Mouse (Mus musculus): ENCODE data around the gene Rad51d. TPM values are rescaled to one million over a fixed set of nuclear protein-coding genes. Genes with fewer than 3 reads are reported as not detected.

Gene Rad51d
- polyA plus RNA-seq, 1 experiment from 2014 or later, result 4.4 TPM

GRCm38 (mm10) chr11:82854111-82854510, 36.3 kb downstream of the Rad51d start:
- H3K9me3 ChIP-seq (ENCODE audit: low read length), result no peaks in the 10 kb centered on the region
- H3K9ac ChIP-seq (replicated peaks), result no peak overlapping the region
- TF ChIP-seq CTCF (IDR thresholded peaks at IDR 0.05; ENCODE audit: low read depth) (no peak), EP300 (IDR thresholded peaks at IDR 0.05; ENCODE audit: low read depth) (no peak)
- H3K27ac ChIP-seq (ENCODE audit: low read depth), result no peak overlapping the region
- no peak overlapping the region for H3K4me3 ChIP-seq (ENCODE audit: low read depth, low read length)
- ATAC-seq (no peak), DNase-seq (no peak)
- no peaks in the 10 kb centered on the region for H3K36me3 ChIP-seq (replicated peaks; ENCODE audit: insufficient read depth, low read length)
- 84% methylated on average over 6 of the region's 6 CpGs for WGBS (ENCODE audit: insufficient replicate concordance)
- no peaks in the 10 kb centered on the region for H3K27me3 ChIP-seq (ENCODE audit: insufficient read depth, low read length)
- peaks cover 45% of the 10 kb centered on the region for H3K4me1 ChIP-seq (ENCODE audit: insufficient read depth)
- H3K4me2 ChIP-seq (ENCODE audit: low read depth, low read length), result no peak overlapping the region

- H3K27ac ChIP-seq (ENCODE audit: low read depth), result no peak overlapping the region
- H3K27me3 ChIP-seq (ENCODE audit: insufficient read depth, low read length), result no peaks in the 10 kb centered on the region
- no peaks in the 10 kb centered on the region for H3K9me3 ChIP-seq (ENCODE audit: low read length)
- ATAC-seq, result no peak
- H3K9ac ChIP-seq (replicated peaks), result no peak overlapping the region
- H3K4me1 ChIP-seq (ENCODE audit: insufficient read depth), result peaks cover 51% of the 10 kb centered on the region
- no peak overlapping the region for H3K4me3 ChIP-seq (ENCODE audit: low read depth, low read length)
- WGBS (ENCODE audit: insufficient replicate concordance), result 87% methylated on average over 7 of the region's 7 CpGs
- H3K36me3 ChIP-seq (replicated peaks; ENCODE audit: insufficient read depth, low read length), result no peaks in the 10 kb centered on the region
- no peak overlapping the region for H3K4me2 ChIP-seq (ENCODE audit: low read depth, low read length)
- no peak for DNase-seq
- TF ChIP-seq EP300 (IDR thresholded peaks at IDR 0.05; ENCODE audit: low read depth), result no peak
- TF ChIP-seq CTCF (IDR thresholded peaks at IDR 0.05; ENCODE audit: low read depth), result no peak
Observed at GRCm38 (mm10) chr11:82852958-82853357, 37.5 kb downstream of the Rad51d start.

- H3K9ac ChIP-seq (replicated peaks), result no peak overlapping the region
- H3K36me3 ChIP-seq (replicated peaks; ENCODE audit: insufficient read depth, low read length), result no peaks in the 10 kb centered on the region
- H3K4me3 ChIP-seq (ENCODE audit: low read depth, low read length), result no peak overlapping the region
- no peak for TF ChIP-seq CTCF (IDR thresholded peaks at IDR 0.05; ENCODE audit: low read depth)
- TF ChIP-seq EP300 (IDR thresholded peaks at IDR 0.05; ENCODE audit: low read depth), result no peak
- WGBS (ENCODE audit: insufficient replicate concordance), result 79% methylated on average over 10 of the region's 10 CpGs
- no peaks in the 10 kb centered on the region for H3K9me3 ChIP-seq (ENCODE audit: low read length)
- no peak for DNase-seq
- H3K27me3 ChIP-seq (ENCODE audit: insufficient read depth, low read length), result no peaks in the 10 kb centered on the region
- ATAC-seq, result no peak
- H3K4me1 ChIP-seq (ENCODE audit: insufficient read depth), result peaks cover 48% of the 10 kb centered on the region
- no peak overlapping the region for H3K27ac ChIP-seq (ENCODE audit: low read depth)
- no peak overlapping the region for H3K4me2 ChIP-seq (ENCODE audit: low read depth, low read length)
Observed at GRCm38 (mm10) chr11:82852540-82852939, 37.9 kb downstream of the Rad51d start.

- no peak for ATAC-seq
- Histone ChIP-seq H3K4me2 (ENCODE audit: low read depth, low read length) (no peak overlapping the region), H3K27ac (ENCODE audit: low read depth) (no peak overlapping the region), H3K27me3 (ENCODE audit: insufficient read depth, low read length) (no peaks in the 10 kb centered on the region), H3K4me3 (ENCODE audit: low read depth, low read length) (no peak overlapping the region), H3K4me1 (ENCODE audit: insufficient read depth) (peaks cover 46% of the 10 kb centered on the region), H3K36me3 (replicated peaks; ENCODE audit: insufficient read depth, low read length) (no peaks in the 10 kb centered on the region), H3K9ac (replicated peaks) (no peak overlapping the region), H3K9me3 (ENCODE audit: low read length) (no peaks in the 10 kb centered on the region)
- TF ChIP-seq CTCF (IDR thresholded peaks at IDR 0.05; ENCODE audit: low read depth), result no peak
- TF ChIP-seq EP300 (IDR thresholded peaks at IDR 0.05; ENCODE audit: low read depth), result no peak
- 69% methylated on average over 11 of the region's 11 CpGs for WGBS (ENCODE audit: insufficient replicate concordance)
- DNase-seq, result no peak
Observed at GRCm38 (mm10) chr11:82852115-82852514, 38.3 kb downstream of the Rad51d start.

- WGBS (ENCODE audit: insufficient replicate concordance), result 83% methylated on average over 5 of the region's 5 CpGs
- peak overlapping the region; percentile 13; the same call in 1 of the 2 replicates for H3K27ac ChIP-seq (ENCODE audit: low read depth)
- no peak for DNase-seq
- H3K4me2 ChIP-seq (ENCODE audit: low read depth, low read length), result no peak overlapping the region
- no peak overlapping the region for H3K4me3 ChIP-seq (ENCODE audit: low read depth, low read length)
- no peaks in the 10 kb centered on the region for H3K9me3 ChIP-seq (ENCODE audit: low read length)
- no peak for ATAC-seq
- H3K9ac ChIP-seq (replicated peaks), result no peak overlapping the region
- TF ChIP-seq EP300 (IDR thresholded peaks at IDR 0.05; ENCODE audit: low read depth) (no peak), CTCF (IDR thresholded peaks at IDR 0.05; ENCODE audit: low read depth) (no peak)
- no peaks in the 10 kb centered on the region for H3K27me3 ChIP-seq (ENCODE audit: insufficient read depth, low read length)
- no peaks in the 10 kb centered on the region for H3K36me3 ChIP-seq (replicated peaks; ENCODE audit: insufficient read depth, low read length)
- peaks cover 42% of the 10 kb centered on the region for H3K4me1 ChIP-seq (ENCODE audit: insufficient read depth)
Observed at GRCm38 (mm10) chr11:82850259-82850658, 40.2 kb downstream of the Rad51d start.

- DNase-seq (peak; percentile 37), ATAC-seq (peak; percentile 73)
- Histone ChIP-seq H3K36me3 (replicated peaks; ENCODE audit: insufficient read depth, low read length) (peaks cover 7% of the 10 kb centered on the region; the same call in 1 of the 2 replicates), H3K9ac (replicated peaks) (peak overlapping the region; percentile 8; the same call in 1 of the 2 replicates), H3K4me2 (ENCODE audit: low read depth, low read length) (peak overlapping the region; percentile 50), H3K27me3 (ENCODE audit: insufficient read depth, low read length) (no peaks in the 10 kb centered on the region), H3K4me1 (ENCODE audit: insufficient read depth) (peaks cover 48% of the 10 kb centered on the region), H3K9me3 (ENCODE audit: low read length) (no peaks in the 10 kb centered on the region), H3K27ac (ENCODE audit: low read depth) (peak overlapping the region; percentile 96), H3K4me3 (ENCODE audit: low read depth, low read length) (no peak overlapping the region)
- TF ChIP-seq CTCF (IDR thresholded peaks at IDR 0.05; ENCODE audit: low read depth) (no peak), EP300 (IDR thresholded peaks at IDR 0.05; ENCODE audit: low read depth) (peak; percentile 97)
- WGBS (ENCODE audit: insufficient replicate concordance), result 50% methylated on average over 6 of the region's 6 CpGs
Observed at GRCm38 (mm10) chr11:82847571-82848000, 42.8 kb downstream of the Rad51d start.

Measured in liver, postnatal 0 days (tissue).